Mouse (Mus musculus) midbrain, postnatal 0 days (tissue): Measurements from ENCODE around the gene Sae1. TPM values are rescaled to one million over a fixed set of nuclear protein-coding genes. Genes with fewer than 3 reads are reported as not detected.

Experiments
- ATAC-seq: fragments of 200-750 bp; cut with Nextera tagmentation; 2 replicates; pipeline ENCODE4 v1.8.0; 2017; ENCODE audit warnings: moderate number of reproducible peaks, mild to moderate bottlenecking, moderate TSS enrichment, moderate library complexity; ENCODE audit not compliant: low FRiP score
- DNase-seq: peaks from one replicate; pipeline ENCODE4 v3.0.0-alpha.2; 2015; ENCODE audit warnings: low spot score
- H3K27ac ChIP-seq: fragments of 300-500 bp; sonication (generic); 2 replicates; pipeline ENCODE4 v1.5.1; 2014; ENCODE audit warnings: low read depth, mild to moderate bottlenecking, low read length, mixed read lengths
- H3K27me3 ChIP-seq: fragments of 300-500 bp; sonication (generic); 2 replicates; pipeline ENCODE4 v1.6.1; 2014; ENCODE audit warnings: low read length, control low read depth, mixed read lengths; ENCODE audit not compliant: insufficient read depth
- H3K36me3 ChIP-seq: fragments of 300-500 bp; sonication (generic); 2 replicates; pipeline ENCODE4 v1.6.1; 2014; ENCODE audit warnings: low read length, control low read depth, mixed read lengths; ENCODE audit not compliant: insufficient read depth
- H3K4me1 ChIP-seq: fragments of 300-500 bp; sonication (generic); 2 replicates; pipeline ENCODE4 v1.6.1; 2014; ENCODE audit warnings: mild to moderate bottlenecking, control low read depth, antibody characterized with exemption, low read length, mixed read lengths; ENCODE audit not compliant: insufficient read depth
- H3K4me2 ChIP-seq: fragments of 300-500 bp; sonication (generic); 2 replicates; pipeline ENCODE4 v1.6.1; 2014; ENCODE audit warnings: low read depth, mild to moderate bottlenecking, low read length, mixed read lengths; ENCODE audit not compliant: poor library complexity, severe bottlenecking
- H3K4me3 ChIP-seq: fragments of 300-500 bp; sonication (generic); 2 replicates; pipeline ENCODE4 v1.5.1; 2014; ENCODE audit warnings: low read depth, mild to moderate bottlenecking, low read length, moderate library complexity
- H3K9ac ChIP-seq: fragments of 300-500 bp; sonication (generic); replicated peaks from 2 replicates; pipeline ENCODE4 v1.6.1; 2014; ENCODE audit warnings: mild to moderate bottlenecking, low read length, moderate library complexity, mixed read lengths; ENCODE audit not compliant: poor library complexity, severe bottlenecking
- H3K9me3 ChIP-seq: fragments of 300-500 bp; sonication (generic); 2 replicates; pipeline ENCODE4 v1.6.1; 2016; ENCODE audit warnings: low read length, control low read depth
- CTCF ChIP-seq: IDR thresholded peaks from 2 replicates; pipeline ENCODE4 v1.5.1; 2016; ENCODE audit warnings: antibody characterized with exemption, mild to moderate bottlenecking
- whole genome bisulfite sequencing: fragments of 180-500 bp; shearing (Covaris S2); extraction: QIAGEN DNeasy Blood & Tissue Kit; methylation state at CpG from one replicate; pipeline ENCODE4 v1.1.7; 2014; 5-methylcytosine and 5-hydroxymethylcytosine counted together
- polyA plus RNA-seq: library from polyadenylated mRNA; unstranded; fragments of >200 nt; fragmentation: Nextera tagmentation; extraction: Ambion mirVana; gene quantifications from 2 replicates; pipeline ENCODE4 v1.2.1, GENCODE M21; 2015
- total RNA-seq: library from RNA; depleted of rRNA; stranded (reverse); fragments of >200 nt; gene quantifications from 2 replicates; pipeline ENCODE4 v1.2.3, GENCODE M21; 2014

Gene Sae1
- total and polyA plus RNA-seq, 2 experiments from 2014 or later: 84.6 to 195 TPM

GRCm38 (mm10) chr7:16412930-16413329 is 25.3 kb upstream of the Sae1 start:
- no peak overlapping the region for H3K4me3 ChIP-seq
- H3K9ac ChIP-seq: 0 out of 2 replicates have a peak overlapping the region, but pooled peaks have one; percentile 1
- no peak overlapping the region for H3K4me2 ChIP-seq
- DNase-seq (no peak), ATAC-seq (no peak)
- H3K36me3 ChIP-seq: peaks cover 12% of the 10 kb centered on the region
- peak overlapping the region; percentile 38; the same call in 1 of the 2 replicates for H3K27ac ChIP-seq
- no peaks in the 10 kb centered on the region for H3K9me3 ChIP-seq
- no peaks in the 10 kb centered on the region for H3K27me3 ChIP-seq
- WGBS: 19% methylated on average over 2 of the region's 2 CpGs
- no peaks in the 10 kb centered on the region; the same call in 1 of the 2 replicates for H3K4me1 ChIP-seq
- no peak for TF ChIP-seq CTCF

GRCm38 (mm10) chr7:16412220-16412896 is 24.8 kb upstream of the Sae1 start:
- H3K9me3 ChIP-seq: no peaks in the 10 kb centered on the region
- no peaks in the 10 kb centered on the region for H3K27me3 ChIP-seq
- peaks cover 10% of the 10 kb centered on the region for H3K36me3 ChIP-seq
- H3K27ac ChIP-seq: peak overlapping the region; percentile 38; the same call in 1 of the 2 replicates
- H3K4me2 ChIP-seq: no peak overlapping the region
- ATAC-seq (no peak), DNase-seq (no peak)
- no peak overlapping the region for H3K4me3 ChIP-seq
- WGBS: 85% methylated on average over 8 of the region's 8 CpGs
- H3K4me1 ChIP-seq: no peaks in the 10 kb centered on the region; the same call in 1 of the 2 replicates
- no peak overlapping the region for H3K9ac ChIP-seq
- no peak for TF ChIP-seq CTCF

GRCm38 (mm10) chr7:16411100-16411499 is 23.5 kb upstream of the Sae1 start:
- Histone ChIP-seq H3K36me3 (no peaks in the 10 kb centered on the region), H3K9ac (no peak overlapping the region), H3K27me3 (no peaks in the 10 kb centered on the region), H3K4me2 (no peak overlapping the region), H3K4me3 (no peak overlapping the region), H3K9me3 (no peaks in the 10 kb centered on the region), H3K27ac (no peak overlapping the region), H3K4me1 (peaks cover 2% of the 10 kb centered on the region)
- 90% methylated on average over 5 of the region's 5 CpGs for WGBS
- DNase-seq (no peak), ATAC-seq (no peak)
- no peak for TF ChIP-seq CTCF

GRCm38 (mm10) chr7:16406978-16407377 is 19.4 kb upstream of the Sae1 start:
- Histone ChIP-seq H3K27ac (no peak overlapping the region), H3K27me3 (no peaks in the 10 kb centered on the region)
- WGBS: 95% methylated on average over 3 of the region's 3 CpGs

GRCm38 (mm10) chr7:16405516-16406351 is 18.1 kb upstream of the Sae1 start:
- Histone ChIP-seq H3K9me3 (no peaks in the 10 kb centered on the region), H3K4me3 (no peak overlapping the region), H3K36me3 (no peaks in the 10 kb centered on the region), H3K27me3 (no peaks in the 10 kb centered on the region), H3K9ac (peak overlapping the region; percentile 9; the same call in 1 of the 2 replicates), H3K4me2 (peak overlapping the region; percentile 9; the same call in 1 of the 2 replicates), H3K4me1 (peaks cover 9% of the 10 kb centered on the region; the same call in 1 of the 2 replicates), H3K27ac (peak overlapping the region; percentile 67)
- WGBS: 66% methylated on average over 11 of the region's 11 CpGs
- ATAC-seq (no peak), DNase-seq (no peak)
- no peak for TF ChIP-seq CTCF

More at GRCm38 (mm10) chr7:16406978-16407377, 19.4 kb upstream of the Sae1 start:
- peaks cover 9% of the 10 kb centered on the region; the same call in 1 of the 2 replicates for H3K4me1 ChIP-seq
- no peaks in the 10 kb centered on the region for H3K9me3 ChIP-seq
- no peaks in the 10 kb centered on the region for H3K36me3 ChIP-seq
- no peak overlapping the region for H3K9ac ChIP-seq
- H3K4me3 ChIP-seq: no peak overlapping the region
- DNase-seq: no peak
- no peak for ATAC-seq
- no peak for TF ChIP-seq CTCF
- H3K4me2 ChIP-seq: no peak overlapping the region
